Mouse (Mus musculus) forebrain, embryonic 15.5 days (tissue): ENCODE results near the gene Ugt1a7c. TPM values are rescaled to one million over a fixed set of nuclear protein-coding genes. Genes with fewer than 3 reads are reported as not detected.
"Not testable (repeated sequence)": the region's sequence is repeated elsewhere in the genome, so short reads cannot be mapped to it uniquely, and the experiment has no call there.

ENCODE experiments used
- ATAC-seq: fragments of 200-750 bp; cut with Nextera tagmentation; replicated peaks from 2 replicates; pipeline ENCODE4 v1.8.0; 2017; ENCODE audit warnings: mild to moderate bottlenecking, moderate TSS enrichment, moderate library complexity
- H3K27ac ChIP-seq: fragments of 300-500 bp; sonication (generic); replicated peaks from 2 replicates; pipeline ENCODE4 v1.5.1; 2015; ENCODE audit warnings: mild to moderate bottlenecking, inconsistent platforms
- H3K27me3 ChIP-seq: fragments of 300-500 bp; sonication (generic); 2 replicates; pipeline ENCODE4 v1.6.1; 2015; ENCODE audit warnings: inconsistent platforms
- H3K36me3 ChIP-seq: fragments of 300-500 bp; sonication (generic); 2 replicates; pipeline ENCODE4 v1.6.1; 2015; ENCODE audit warnings: mild to moderate bottlenecking, inconsistent platforms
- H3K4me1 ChIP-seq: fragments of 300-500 bp; sonication (generic); 2 replicates; pipeline ENCODE4 v1.6.1; 2015; ENCODE audit warnings: inconsistent platforms
- H3K4me2 ChIP-seq: fragments of 300-500 bp; sonication (generic); replicated peaks from 2 replicates; pipeline ENCODE4 v1.6.1; 2015; ENCODE audit warnings: mild to moderate bottlenecking, inconsistent platforms
- H3K4me3 ChIP-seq: fragments of 300-500 bp; sonication (generic); 2 replicates; pipeline ENCODE4 v1.5.1; 2015; ENCODE audit warnings: mild to moderate bottlenecking, inconsistent platforms
- H3K9ac ChIP-seq: fragments of 300-500 bp; sonication (generic); replicated peaks from 2 replicates; pipeline ENCODE4 v1.6.1; 2015; ENCODE audit warnings: mild to moderate bottlenecking, inconsistent platforms
- H3K9me3 ChIP-seq: fragments of 300-500 bp; sonication (generic); 2 replicates; pipeline ENCODE4 v1.6.1; 2016; ENCODE audit warnings: inconsistent platforms
- WGBS: fragments of 180-500 bp; shearing (Covaris S2); methylation state at CpG from one replicate; pipeline ENCODE4 v1.1.7; 2015; ENCODE audit warnings: mixed read lengths; 5-methylcytosine and 5-hydroxymethylcytosine counted together
- polyA plus RNA-seq: library from polyadenylated mRNA; unstranded; fragments of >200 nt; fragmentation: Nextera tagmentation; extraction: Ambion mirVana; gene quantifications from 2 replicates; pipeline ENCODE4 v1.2.1, GENCODE M21; 2015

Ugt1a7c gene
- polyA plus RNA-seq, 1 experiment from 2014 or later = 0.60 TPM

GRCm38 (mm10) chr1:88158430-88158829, 63.6 kb downstream of the Ugt1a7c start:
- H3K36me3 ChIP-seq = no peaks in the 10 kb centered on the region
- H3K9me3 ChIP-seq = no peaks in the 10 kb centered on the region
- no peak overlapping the region for H3K27ac ChIP-seq
- no peak overlapping the region for H3K4me2 ChIP-seq
- H3K4me3 ChIP-seq = no peak overlapping the region
- H3K9ac ChIP-seq = no peak overlapping the region
- no peaks in the 10 kb centered on the region for H3K4me1 ChIP-seq
- no peaks in the 10 kb centered on the region for H3K27me3 ChIP-seq
- WGBS = 89% methylated on average over 2 of the region's 2 CpGs
- no peak for ATAC-seq

GRCm38 (mm10) chr1:88165711-88166110, 70.8 kb downstream of the Ugt1a7c start, which contains the start of gene Ugt1a5:
TSS of gene Ugt1a5 (plus strand) at chr1:88166012.
- H3K9me3 ChIP-seq = no peaks in the 10 kb centered on the region
- no peaks in the 10 kb centered on the region for H3K27me3 ChIP-seq
- 84% methylated on average over 5 of the region's 5 CpGs for WGBS
- H3K27ac ChIP-seq = no peak within 1 kb of the TSS
- no peak within 1 kb of the TSS for H3K4me2 ChIP-seq
- no peak within 1 kb of the TSS for H3K4me3 ChIP-seq
- no peaks in the 10 kb centered on the region for H3K4me1 ChIP-seq
- H3K9ac ChIP-seq = no peak within 1 kb of the TSS
- no peak for ATAC-seq
- no peaks in the 10 kb centered on the region for H3K36me3 ChIP-seq

GRCm38 (mm10) chr1:88172190-88172589, 77.3 kb downstream of the Ugt1a7c start:
- not testable (repeated sequence) for H3K4me3 ChIP-seq, H3K4me1 ChIP-seq

GRCm38 (mm10) chr1:88179657-88180056, 84.8 kb downstream of the Ugt1a7c start:
- Histone ChIP-seq H3K36me3 (no peaks in the 10 kb centered on the region), H3K9ac (no peak overlapping the region), H3K4me3 (no peak overlapping the region), H3K27ac (no peak overlapping the region), H3K9me3 (0 out of 2 replicates have a peak, but pooled peaks cover 5% of the 10 kb centered on the region), H3K4me1 (no peaks in the 10 kb centered on the region), H3K27me3 (no peaks in the 10 kb centered on the region), H3K4me2 (no peak overlapping the region)
- no peak for ATAC-seq
- 92% methylated on average over 1 of the region's 1 CpGs for WGBS

More at GRCm38 (mm10) chr1:88172190-88172589, 77.3 kb downstream of the Ugt1a7c start:
- not testable (repeated sequence) for H3K9me3 ChIP-seq, ATAC-seq, H3K27me3 ChIP-seq, H3K4me2 ChIP-seq, H3K27ac ChIP-seq, H3K36me3 ChIP-seq, H3K9ac ChIP-seq
- WGBS = 96% methylated on average over 6 of the region's 7 CpGs

- H3K36me3 ChIP-seq = no peaks in the 10 kb centered on the region
- H3K4me1 ChIP-seq = no peaks in the 10 kb centered on the region
- H3K27me3 ChIP-seq = no peaks in the 10 kb centered on the region
- H3K9me3 ChIP-seq = no peaks in the 10 kb centered on the region
- no peak for ATAC-seq
- no peak overlapping the region for H3K4me3 ChIP-seq
- H3K4me2 ChIP-seq = no peak overlapping the region
- WGBS = 89% methylated on average over 5 of the region's 5 CpGs
- H3K27ac ChIP-seq = no peak overlapping the region
- H3K9ac ChIP-seq = no peak overlapping the region
These were observed 91.6 kb downstream of the Ugt1a7c start for GRCm38 (mm10) chr1:88186325-88186935.

GRCm38 (mm10) chr1:88192136-88192535, 97.3 kb downstream of the Ugt1a7c start:
- 74% methylated on average over 3 of the region's 3 CpGs for WGBS
- no peak for ATAC-seq

GRCm38 (mm10) chr1:88195687-88196086, 100.8 kb downstream of the Ugt1a7c start:
- H3K36me3 ChIP-seq = no peaks in the 10 kb centered on the region
- no peak overlapping the region for H3K4me3 ChIP-seq
- H3K27ac ChIP-seq = no peak overlapping the region
- no peaks in the 10 kb centered on the region for H3K27me3 ChIP-seq
- 94% methylated on average over 1 of the region's 1 CpGs for WGBS
- H3K9ac ChIP-seq = no peak overlapping the region
- no peak overlapping the region for H3K4me2 ChIP-seq
- no peaks in the 10 kb centered on the region for H3K9me3 ChIP-seq
- ATAC-seq = no peak
- no peaks in the 10 kb centered on the region for H3K4me1 ChIP-seq

More at GRCm38 (mm10) chr1:88192136-88192535, 97.3 kb downstream of the Ugt1a7c start:
- Histone ChIP-seq H3K36me3 (no peaks in the 10 kb centered on the region), H3K4me3 (no peak overlapping the region), H3K4me2 (no peak overlapping the region), H3K9me3 (no peaks in the 10 kb centered on the region), H3K9ac (no peak overlapping the region), H3K27ac (no peak overlapping the region), H3K27me3 (no peaks in the 10 kb centered on the region), H3K4me1 (no peaks in the 10 kb centered on the region)

- WGBS = 76% methylated on average over 3 of the region's 3 CpGs
- Histone ChIP-seq H3K9me3 (no peaks in the 10 kb centered on the region), H3K4me2 (no peak overlapping the region), H3K4me3 (no peak overlapping the region), H3K36me3 (no peaks in the 10 kb centered on the region), H3K9ac (no peak overlapping the region), H3K4me1 (no peaks in the 10 kb centered on the region), H3K27ac (no peak overlapping the region), H3K27me3 (no peaks in the 10 kb centered on the region)
- no peak for ATAC-seq
These were observed 102.6 kb downstream of the Ugt1a7c start for GRCm38 (mm10) chr1:88197443-88197842.

GRCm38 (mm10) chr1:88199996-88200395, 105.1 kb downstream of the Ugt1a7c start:
- Histone ChIP-seq H3K4me1 (peaks cover 1% of the 10 kb centered on the region; the same call in 1 of the 2 replicates), H3K4me2 (no peak overlapping the region), H3K9ac (no peak overlapping the region), H3K9me3 (no peaks in the 10 kb centered on the region), H3K36me3 (0 out of 2 replicates have a peak, but pooled peaks cover 3% of the 10 kb centered on the region), H3K4me3 (no peak overlapping the region), H3K27me3 (no peaks in the 10 kb centered on the region), H3K27ac (no peak overlapping the region)
- ATAC-seq = no peak
- WGBS = 81% methylated on average over 2 of the region's 2 CpGs

- H3K27me3 ChIP-seq = no peaks in the 10 kb centered on the region
- peaks cover 6% of the 10 kb centered on the region; the same call in 1 of the 2 replicates for H3K4me1 ChIP-seq
- 84% methylated on average over 7 of the region's 7 CpGs for whole genome bisulfite sequencing
- 0 out of 2 replicates have a peak, but pooled peaks cover 3% of the 10 kb centered on the region for H3K36me3 ChIP-seq
- H3K9ac ChIP-seq = no peak within 1 kb of the TSS
- H3K4me2 ChIP-seq = no peak within 1 kb of the TSS
- H3K4me3 ChIP-seq = no peak within 1 kb of the TSS
- no peak within 1 kb of the TSS for H3K27ac ChIP-seq
- ATAC-seq = no peak
- no peaks in the 10 kb centered on the region for H3K9me3 ChIP-seq
These were observed 105.6 kb downstream of the Ugt1a7c start, which contains the start of gene Ugt1a2 for GRCm38 (mm10) chr1:88200456-88200855. TSS of gene Ugt1a2 (plus strand) at chr1:88200601.

GRCm38 (mm10) chr1:88205294-88205922, 110.5 kb downstream of the Ugt1a7c start, which contains the start of gene Dnajb3:
TSS of gene Dnajb3 (minus strand) at chr1:88205782.
- Histone ChIP-seq H3K4me2 (peak within 1 kb of the TSS; percentile 92), H3K27ac (peak within 1 kb of the TSS; percentile 58; the same call in 1 of the 2 replicates)

GRCm38 (mm10) chr1:88206843-88207479, 112.1 kb downstream of the Ugt1a7c start:
- ATAC-seq = no peak
- no peak overlapping the region for H3K9ac ChIP-seq
- no peaks in the 10 kb centered on the region for H3K27me3 ChIP-seq
- H3K27ac ChIP-seq = no peak overlapping the region
- WGBS = 80% methylated on average over 2 of the region's 2 CpGs
- H3K4me3 ChIP-seq = no peak overlapping the region
- H3K4me2 ChIP-seq = no peak overlapping the region
- H3K4me1 ChIP-seq = peaks cover 10% of the 10 kb centered on the region
- peaks cover 7% of the 10 kb centered on the region for H3K9me3 ChIP-seq
- 0 out of 2 replicates have a peak, but pooled peaks cover 3% of the 10 kb centered on the region for H3K36me3 ChIP-seq

More at GRCm38 (mm10) chr1:88205294-88205922, 110.5 kb downstream of the Ugt1a7c start, which contains the start of gene Dnajb3:
- WGBS = 5% methylated on average over 59 of the region's 62 CpGs
- no peaks in the 10 kb centered on the region for H3K27me3 ChIP-seq
- H3K4me1 ChIP-seq = peaks cover 10% of the 10 kb centered on the region
- H3K4me3 ChIP-seq = peak within 1 kb of the TSS; percentile 66
- 0 out of 2 replicates have a peak, but pooled peaks cover 3% of the 10 kb centered on the region for H3K36me3 ChIP-seq
- no peaks in the 10 kb centered on the region for H3K9me3 ChIP-seq
- H3K9ac ChIP-seq = peak within 1 kb of the TSS; percentile 64
- peak; percentile 100 for ATAC-seq
